ENCODE assay signal across 8 mouse cellular contexts in the genomic region with DNA sequence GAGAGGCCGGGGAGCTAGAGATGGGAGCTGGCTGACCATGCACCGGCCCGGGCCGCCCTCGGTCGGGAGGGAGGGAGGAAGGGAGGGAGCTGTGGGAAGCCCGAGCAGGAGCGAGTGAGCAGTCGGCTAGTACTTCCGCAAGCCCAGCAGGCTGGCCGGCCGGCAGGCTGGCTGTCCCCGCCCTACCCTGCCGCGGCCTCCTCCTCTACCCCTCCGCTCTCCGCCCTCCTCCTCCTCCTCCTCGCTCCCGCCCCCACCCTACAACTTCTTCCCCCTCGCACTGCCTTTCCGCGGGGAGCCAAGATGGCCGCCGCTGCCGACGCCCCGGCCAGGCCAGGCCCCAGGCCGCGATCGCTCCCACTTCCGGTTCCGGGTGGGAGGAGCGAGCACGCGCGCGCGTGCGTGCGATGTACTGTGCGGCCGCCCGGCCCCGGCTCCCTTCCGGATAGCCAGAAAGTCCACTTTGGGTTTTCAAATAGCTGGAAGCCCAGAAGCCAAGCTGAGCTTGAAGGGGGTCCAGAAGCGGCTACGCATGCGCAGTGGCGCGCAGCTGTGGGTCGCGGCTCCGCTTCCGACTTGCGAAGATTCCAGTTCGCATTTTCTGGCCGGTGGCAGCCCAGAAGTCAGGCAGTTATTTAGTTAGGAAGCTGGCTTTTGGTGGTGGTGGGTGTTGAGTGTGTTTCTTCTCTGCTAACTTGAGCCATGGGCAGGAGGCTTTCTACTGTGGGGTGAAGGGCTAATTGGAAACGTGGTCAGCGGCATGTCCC. TPM values are rescaled to one million over a fixed set of nuclear protein-coding genes. Genes with fewer than 3 reads are reported as not detected.
DNase-seq lines count a peak whose midpoint lies in the region; ATAC-seq lines count a peak whose summit lies in the region.

TSS of gene Actr3 (minus strand) at position 359 of the 767 bp plus-strand sequence.

- H3K4me3 ChIP-seq in brown adipose tissue, adult 24 weeks (ENCODE audit: insufficient read depth, low read depth, low read length), result peak within 1 kb of the TSS; percentile 86
- peak within 1 kb of the TSS; percentile 91 for H3K4me3 ChIP-seq in heart, embryonic 13.5 days
- peak within 1 kb of the TSS; percentile 92 for H3K4me3 ChIP-seq in liver, embryonic 12.5 days
- H3K4me3 ChIP-seq in stomach, embryonic 15.5 days (replicated peaks), result peak within 1 kb of the TSS; percentile 90

- no peaks in the 10 kb centered on the region for H3K36me3 ChIP-seq in heart, embryonic 13.5 days
- H3K36me3 ChIP-seq in liver, embryonic 12.5 days, result no peaks in the 10 kb centered on the region
- H3K36me3 ChIP-seq in stomach, embryonic 15.5 days, result no peaks in the 10 kb centered on the region

- H3K4me2 ChIP-seq in heart, embryonic 13.5 days, result peak within 1 kb of the TSS; percentile 78
- peak within 1 kb of the TSS; percentile 71 for H3K4me2 ChIP-seq in liver, embryonic 12.5 days
- H3K4me2 ChIP-seq in stomach, embryonic 15.5 days, result peak within 1 kb of the TSS; percentile 65

- under 1% methylated on average over 47 of the region's 59 CpGs for WGBS in heart, embryonic 13.5 days
- under 1% methylated on average over 51 of the region's 59 CpGs for WGBS in liver, embryonic 12.5 days (ENCODE audit: insufficient replicate concordance)
- under 1% methylated on average over 41 of the region's 59 CpGs for WGBS in stomach, embryonic 15.5 days

- peak; percentile 93 for ATAC-seq in heart, embryonic 13.5 days (ENCODE audit: extremely low read depth, insufficient number of reproducible peaks, low FRiP score, low TSS enrichment)
- ATAC-seq in liver, embryonic 12.5 days, result peak; percentile 92
- ATAC-seq in stomach, embryonic 15.5 days (ENCODE audit: insufficient read depth, low FRiP score, low read depth), result peak; percentile 96

- no peaks in the 10 kb centered on the region for H3K27me3 ChIP-seq in heart, embryonic 13.5 days (replicated peaks)
- H3K27me3 ChIP-seq in liver, embryonic 12.5 days (replicated peaks), result no peaks in the 10 kb centered on the region
- H3K27me3 ChIP-seq in stomach, embryonic 15.5 days (replicated peaks), result no peaks in the 10 kb centered on the region

- H3K4me1 ChIP-seq in brown adipose tissue, adult 24 weeks (ENCODE audit: control insufficient read depth, insufficient read depth, insufficient read length, low read length), result peaks cover 10% of the 10 kb centered on the region
- H3K4me1 ChIP-seq in heart, embryonic 13.5 days, result peaks cover 36% of the 10 kb centered on the region
- peaks cover 49% of the 10 kb centered on the region for H3K4me1 ChIP-seq in liver, embryonic 12.5 days
- peaks cover 2% of the 10 kb centered on the region; the same call in 1 of the 2 replicates for H3K4me1 ChIP-seq in stomach, embryonic 15.5 days

- DNase-seq in CD4-positive, CD25-positive, alpha-beta regulatory T cell, adult 2 months (ENCODE audit: low read depth, low spot score), result peak; percentile 100
- peak; percentile 72 for DNase-seq in fat pad, adult 2 months (ENCODE audit: extremely low read depth, low read depth, low spot score)
- DNase-seq in kidney, postnatal 10 days, result peak; percentile 100
- peak; percentile 99 to 100 for DNase-seq in natural killer cell, adult 2 months (ENCODE audit: low spot score in 2 of 2)

- peak within 1 kb of the TSS; percentile 97 for H3K27ac ChIP-seq in brown adipose tissue, adult 24 weeks (replicated peaks; ENCODE audit: low read depth, low read length)
- H3K27ac ChIP-seq in heart, embryonic 13.5 days (replicated peaks), result peak within 1 kb of the TSS; percentile 99
- H3K27ac ChIP-seq in liver, embryonic 12.5 days, result peak within 1 kb of the TSS; percentile 97
- H3K27ac ChIP-seq in stomach, embryonic 15.5 days, result peak within 1 kb of the TSS; percentile 99

- H3K9ac ChIP-seq in heart, embryonic 13.5 days, result peak within 1 kb of the TSS; percentile 98
- H3K9ac ChIP-seq in liver, embryonic 12.5 days, result peak within 1 kb of the TSS; percentile 95
- H3K9ac ChIP-seq in stomach, embryonic 15.5 days, result peak within 1 kb of the TSS; percentile 90

- H3K9me3 ChIP-seq in heart, embryonic 13.5 days, result no peaks in the 10 kb centered on the region
- no peaks in the 10 kb centered on the region for H3K9me3 ChIP-seq in liver, embryonic 12.5 days (replicated peaks)
- no peaks in the 10 kb centered on the region for H3K9me3 ChIP-seq in stomach, embryonic 15.5 days

RNA-seq across cellular contexts. Expression of gene Actr3, which starts in this region (rescaled TPM):
- 102 and 107 TPM in 2 replicates for polyA plus RNA-seq in brown adipose tissue, adult 24 weeks (2012; ENCODE audit: insufficient read depth, insufficient read length, missing spikeins)
- 270 and 291 TPM in 2 replicates for polyA plus RNA-seq in heart, embryonic 13.5 days (2015; fragmentation: Nextera tagmentation; extraction: Ambion mirVana)
- polyA plus RNA-seq in liver, embryonic 12.5 days (2016; fragmentation: Nextera tagmentation; extraction: Ambion mirVana), result 169 and 177 TPM in 2 replicates
- 353 and 361 TPM in 2 replicates for polyA plus RNA-seq in stomach, embryonic 15.5 days (2015; fragmentation: Nextera tagmentation; extraction: Ambion mirVana)

Comparison
In these comparisons a context has a peak if more than half of its experiments do, and no peak if none do; other contexts are left out.
1. Peak in every context shown above with its lines: DNase-seq, ATAC-seq, H3K4me3 ChIP-seq and H3K27ac ChIP-seq.